Mouse (Mus musculus): Measurements from ENCODE around the gene Efna5.

The Efna5 gene

DNA sequence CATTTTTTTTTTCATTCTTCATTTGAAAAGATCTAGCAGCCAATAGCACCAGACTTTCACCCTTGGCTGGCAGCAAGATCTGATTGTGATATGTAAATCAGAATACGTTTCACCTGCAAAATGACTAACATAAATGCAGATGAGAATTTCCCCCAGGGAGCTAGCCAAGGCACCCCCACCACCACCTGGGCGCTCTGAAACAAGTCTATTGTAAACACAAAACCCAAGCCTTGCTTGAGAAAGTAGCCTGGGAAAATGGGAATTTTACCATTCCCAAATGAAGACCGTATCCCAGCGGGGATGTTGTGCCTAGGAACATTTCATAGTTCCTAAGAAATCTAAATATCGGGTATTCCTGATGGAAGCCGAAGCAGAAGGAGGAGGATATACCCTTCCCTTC lies 92.3 kb downstream of the Efna5 start:
- DNase-seq (ENCODE audit: low spot score in 2 of 2): no peak

DNA sequence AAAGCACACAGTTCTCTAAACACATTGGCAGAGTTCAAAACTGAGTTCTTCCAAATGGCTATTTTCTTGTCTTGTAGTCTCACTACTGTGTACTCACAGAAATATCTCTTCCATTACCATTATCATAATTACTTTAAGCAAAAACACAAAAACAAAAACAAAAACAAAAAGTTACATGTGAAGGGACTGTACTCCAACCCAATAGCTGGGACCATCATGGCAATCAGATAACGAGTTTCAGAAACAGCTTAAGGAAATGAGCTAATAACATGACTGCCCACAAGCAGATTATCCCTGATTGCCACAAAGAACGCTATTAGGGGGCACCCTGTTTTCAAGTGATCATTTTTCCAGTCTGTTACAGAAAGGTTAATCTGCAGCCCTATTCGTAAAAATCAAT lies 93.3 kb downstream of the Efna5 start:
- DNase-seq (ENCODE audit: low spot score in 2 of 2): no peak

DNA sequence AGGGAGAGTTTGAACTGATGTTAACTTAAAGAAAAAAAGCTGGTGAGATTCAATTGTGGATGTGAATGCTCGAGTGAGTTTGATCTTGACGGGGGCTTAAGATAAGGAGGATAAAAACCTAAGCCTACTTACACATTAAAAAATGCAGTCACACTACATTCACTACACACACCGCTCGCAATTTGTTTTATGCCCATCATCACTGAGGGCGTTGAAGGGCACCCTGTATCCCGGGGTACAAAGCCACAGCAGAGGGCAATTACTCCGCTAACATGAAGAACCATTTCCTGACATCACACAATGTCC lies 94.6 kb downstream of the Efna5 start:
- DNase-seq (ENCODE audit: low spot score in 2 of 2): no peak

DNA sequence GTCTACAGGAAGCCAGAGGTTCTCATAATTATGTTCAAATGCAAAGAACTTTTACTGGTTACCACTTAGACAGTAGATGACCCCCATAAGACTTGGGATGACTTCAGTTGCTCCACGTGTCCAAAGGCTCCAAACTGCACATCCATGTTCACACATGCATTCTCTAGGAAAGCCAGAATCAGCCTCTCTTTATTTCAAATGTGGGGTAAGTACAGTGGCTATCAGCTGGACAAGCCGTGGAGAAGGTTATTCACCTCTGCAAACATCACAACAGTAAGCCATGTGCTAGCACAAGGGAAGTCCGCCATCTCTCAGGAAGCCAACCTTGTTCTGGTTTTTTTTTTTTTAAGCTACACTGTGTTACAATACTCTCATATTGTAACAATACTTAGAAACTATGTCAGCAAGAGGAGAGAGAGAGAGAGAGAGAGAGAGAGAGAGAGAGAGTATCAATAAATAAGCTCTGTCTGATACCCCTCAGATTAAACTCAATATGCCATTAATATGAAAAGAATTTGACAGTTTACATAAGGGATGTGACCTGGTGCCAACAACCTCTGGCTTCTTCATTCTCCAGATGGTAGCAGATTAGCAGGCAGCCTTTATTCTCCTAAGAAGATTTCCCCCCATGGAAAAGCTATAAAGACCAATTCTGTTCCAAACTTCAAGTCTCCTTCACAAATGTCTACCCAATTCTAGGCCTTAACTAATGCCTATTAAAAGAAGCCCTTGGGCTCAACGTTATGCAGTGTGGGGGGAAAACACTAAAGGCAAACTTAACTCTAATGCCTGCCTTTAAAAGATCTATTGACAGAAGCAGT lies 95.1 kb downstream of the Efna5 start:
- no peak for DNase-seq (ENCODE audit: low spot score in 2 of 2)

DNA sequence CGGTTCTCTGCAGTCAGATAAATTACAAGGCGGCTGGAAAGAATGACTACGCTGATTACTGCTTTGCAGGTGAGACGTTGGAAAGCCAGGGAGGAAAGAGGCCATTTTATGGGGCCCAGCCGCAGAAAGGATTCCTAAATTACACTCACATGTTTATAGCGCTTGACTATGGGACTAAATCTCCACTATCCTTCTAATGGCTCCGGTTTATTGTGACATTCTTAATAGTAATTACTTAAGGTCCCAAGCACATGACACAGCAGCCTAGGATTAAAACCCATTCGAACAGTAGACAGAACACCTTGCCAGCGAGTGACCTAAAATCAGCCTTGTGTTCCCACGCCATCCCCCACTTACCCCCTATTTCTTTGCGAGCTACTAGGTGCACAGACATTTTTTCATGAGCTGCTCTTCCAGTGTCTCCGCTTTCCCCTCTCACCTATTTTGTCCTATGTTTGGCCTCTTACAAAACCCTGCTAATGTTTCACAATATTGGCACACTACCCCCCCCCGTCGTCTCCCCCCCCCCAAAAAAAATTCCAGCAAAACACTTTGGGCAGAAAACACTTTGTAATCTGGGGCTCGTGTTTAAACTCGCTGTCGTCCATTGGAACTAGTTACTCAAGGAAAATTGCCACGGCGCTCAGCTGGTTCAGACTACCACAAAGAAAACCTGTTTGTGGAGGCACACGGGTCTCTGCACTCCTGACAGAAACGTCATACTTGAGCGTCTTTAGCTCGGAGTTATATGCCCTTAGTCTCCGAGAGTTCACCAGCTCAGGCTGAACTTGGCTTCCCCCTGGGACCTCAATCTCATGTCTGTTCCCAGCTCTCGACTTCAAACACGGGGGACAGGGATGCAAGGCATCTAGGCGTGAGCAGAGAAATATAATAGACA lies 96.6 kb downstream of the Efna5 start:
- no peak for DNase-seq (ENCODE audit: low spot score in 2 of 2)

DNA sequence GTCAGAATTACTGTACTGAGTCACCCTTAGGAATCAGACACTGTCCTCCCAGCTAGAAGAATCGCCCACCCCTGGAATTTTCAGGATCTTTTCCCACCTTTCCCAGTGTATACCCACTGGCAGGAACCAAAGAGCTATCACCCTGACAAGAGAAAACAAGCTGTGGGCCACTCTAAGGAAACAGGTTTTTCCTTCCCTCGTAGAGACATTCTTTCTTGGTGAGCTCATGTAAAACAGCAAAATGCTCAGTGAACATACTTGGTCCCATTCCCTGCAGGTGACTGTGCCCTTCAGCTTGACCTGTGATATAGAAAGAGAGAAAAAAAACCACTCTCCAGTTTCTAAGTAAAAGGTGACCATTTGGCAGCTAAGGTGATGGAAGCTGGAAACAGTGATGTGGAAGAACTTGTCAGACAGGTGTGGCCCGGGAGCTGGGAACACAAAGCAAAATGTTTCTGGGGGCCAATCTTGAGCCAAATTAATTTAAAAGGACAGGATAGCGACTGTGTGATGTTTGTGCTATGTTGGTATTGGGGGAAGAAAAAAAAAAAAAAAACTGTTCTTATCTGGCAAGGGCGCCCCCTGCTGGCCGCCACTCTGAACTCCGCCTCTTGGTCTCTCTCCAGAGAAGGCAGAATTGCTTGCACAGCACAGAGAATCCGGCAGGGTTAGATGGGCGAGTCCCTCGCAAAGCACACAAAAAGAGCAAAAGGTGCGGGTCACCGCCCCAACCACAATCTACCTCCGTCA lies 97.4 kb downstream of the Efna5 start:
- peak; percentile 53 to 54 for DNase-seq (ENCODE audit: low spot score in 2 of 2)

DNA sequence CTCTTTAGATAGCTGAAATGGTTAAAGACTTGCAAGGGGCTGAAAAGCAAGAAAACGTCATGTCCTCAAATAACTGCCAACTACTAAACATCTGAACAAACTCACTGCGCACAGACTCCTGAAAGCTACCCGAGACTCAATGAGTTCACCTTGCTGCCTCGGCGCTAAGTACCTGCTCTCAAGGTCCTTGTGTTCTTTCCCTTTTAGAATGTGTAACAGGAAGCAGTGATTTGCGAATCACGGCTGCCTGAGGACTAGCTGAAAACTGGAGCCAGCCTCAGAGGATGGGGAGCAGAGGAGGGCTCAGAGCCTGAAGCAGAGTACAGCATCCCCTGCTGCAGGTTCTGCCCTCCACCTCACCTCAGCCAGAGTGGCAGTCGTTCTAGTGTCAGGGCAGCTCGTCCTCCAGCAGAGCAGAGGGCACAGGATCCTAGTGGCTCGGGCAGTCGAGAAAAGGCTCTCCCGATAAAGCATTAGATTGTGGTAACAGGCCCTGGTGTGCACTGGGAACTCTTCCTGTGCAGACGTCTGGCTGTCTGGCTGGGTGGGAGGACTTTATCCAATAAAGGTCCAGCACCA lies 98.2 kb downstream of the Efna5 start:
- no peak for DNase-seq (ENCODE audit: low spot score in 2 of 2)

DNA sequence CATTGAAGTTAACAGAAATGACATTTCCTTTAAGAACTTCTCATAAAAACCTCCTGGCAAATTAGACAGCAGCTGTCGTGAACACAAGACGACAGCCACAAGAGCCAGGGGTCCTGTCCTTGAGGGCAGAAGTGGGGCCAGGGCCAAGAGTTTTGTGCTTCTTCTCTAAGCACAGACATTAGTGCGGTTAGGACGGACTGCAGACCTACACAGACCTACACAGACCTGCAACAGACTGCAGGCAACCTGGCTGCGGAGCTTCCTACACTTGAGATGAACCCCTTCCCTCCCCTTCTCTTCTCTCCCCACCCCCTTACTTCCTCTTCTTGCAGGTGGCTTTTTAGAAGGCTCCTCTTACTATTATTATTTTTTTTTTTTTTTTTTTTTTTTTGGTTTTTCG lies 100.0 kb downstream of the Efna5 start:
- DNase-seq (ENCODE audit: low spot score in 2 of 2): peak; percentile 50 to 57

DNA sequence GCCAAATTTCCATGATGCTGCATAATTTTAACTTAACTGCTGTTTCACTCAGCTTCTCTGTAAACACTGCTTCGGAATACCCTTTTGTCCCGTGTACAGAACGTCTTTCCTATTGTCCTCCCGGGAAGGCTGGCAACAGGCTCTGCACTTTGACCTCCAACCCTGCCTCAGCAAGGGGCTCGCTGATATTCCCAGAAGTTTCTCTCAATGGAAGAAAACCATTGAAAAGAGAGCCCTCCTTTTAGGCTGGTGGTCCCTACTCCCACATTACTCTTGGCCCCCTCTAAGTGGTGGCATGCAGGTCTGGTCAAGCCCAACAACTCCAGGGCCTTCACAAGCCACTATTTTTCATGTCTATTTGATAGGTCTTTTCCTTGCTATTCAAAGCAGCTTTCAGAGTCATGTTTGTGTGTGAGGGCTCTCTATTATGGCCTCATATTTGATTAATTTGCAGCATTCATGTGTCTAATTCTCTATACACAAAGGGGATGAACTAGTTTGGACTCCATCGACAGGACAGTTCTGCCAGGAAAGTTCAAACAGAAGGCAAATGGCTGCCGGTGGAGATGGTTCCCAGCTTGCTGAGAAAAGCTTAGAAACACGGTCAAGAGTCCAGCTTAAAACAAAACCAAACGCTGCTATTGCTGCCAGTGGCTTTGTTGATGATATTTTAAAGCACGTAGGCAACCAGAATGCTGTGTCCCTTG lies 103.1 kb downstream of the Efna5 start:
- DNase-seq (ENCODE audit: low spot score in 2 of 2): no peak

DNA sequence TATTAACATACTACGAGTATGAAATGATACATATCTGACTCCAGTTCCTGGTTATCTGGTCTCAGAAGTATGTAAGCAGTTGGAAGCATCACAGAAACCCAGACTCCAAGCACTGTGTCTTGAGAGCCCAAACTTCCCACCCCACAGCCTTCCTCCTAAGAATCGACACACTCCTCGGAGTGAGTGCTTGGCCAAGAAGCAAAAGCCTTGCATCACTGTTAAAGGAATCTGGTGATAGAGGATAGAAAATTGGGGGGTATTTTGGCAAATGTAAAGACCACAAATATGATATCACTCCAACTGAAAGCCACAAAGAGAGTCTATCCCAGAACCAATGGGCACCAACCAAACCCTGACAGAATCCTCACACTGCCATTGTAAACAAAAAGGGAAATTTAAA lies 104.4 kb downstream of the Efna5 start:
- DNase-seq (ENCODE audit: low spot score in 2 of 2): no peak

DNA sequence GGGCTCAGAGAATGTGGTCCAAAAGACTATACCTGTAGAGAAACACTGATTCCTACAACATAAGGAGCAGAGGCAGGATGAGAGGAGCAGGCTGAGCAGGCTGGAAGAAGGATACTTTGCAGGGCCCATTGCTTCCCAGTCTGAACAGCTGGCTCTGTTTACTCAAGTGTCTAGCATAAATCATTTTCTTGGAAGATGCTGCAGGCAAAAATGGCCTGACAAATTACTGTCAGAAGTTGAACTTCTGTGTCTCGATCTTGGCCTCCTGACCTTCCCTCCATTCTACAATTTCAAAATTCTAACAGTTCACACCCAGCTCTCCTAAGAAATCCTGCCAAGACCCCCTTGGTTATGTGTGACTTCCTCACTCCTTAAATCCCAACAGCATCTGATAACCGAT lies 105.1 kb downstream of the Efna5 start:
- no peak for DNase-seq (ENCODE audit: low spot score in 2 of 2)

DNA sequence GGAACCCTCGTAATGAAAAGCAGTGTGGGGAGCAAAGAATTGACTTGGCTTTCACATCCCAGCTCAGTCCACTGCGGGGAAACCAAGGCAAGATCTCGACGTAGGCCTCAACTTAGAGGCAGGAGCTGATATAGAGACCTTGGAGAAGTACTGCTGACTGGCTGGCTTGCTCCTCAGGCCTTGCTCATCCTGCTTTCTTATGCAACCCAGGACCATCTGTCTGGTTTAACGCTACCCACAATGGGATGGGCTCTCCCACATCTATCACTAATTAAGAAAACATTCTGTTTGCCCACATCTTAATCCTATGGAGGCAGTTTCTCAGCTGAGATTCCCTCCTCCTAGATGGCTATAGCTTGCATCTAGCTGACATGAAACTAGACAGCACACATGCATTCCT lies 105.7 kb downstream of the Efna5 start:
- no peak for DNase-seq (ENCODE audit: low spot score in 2 of 2)

DNA sequence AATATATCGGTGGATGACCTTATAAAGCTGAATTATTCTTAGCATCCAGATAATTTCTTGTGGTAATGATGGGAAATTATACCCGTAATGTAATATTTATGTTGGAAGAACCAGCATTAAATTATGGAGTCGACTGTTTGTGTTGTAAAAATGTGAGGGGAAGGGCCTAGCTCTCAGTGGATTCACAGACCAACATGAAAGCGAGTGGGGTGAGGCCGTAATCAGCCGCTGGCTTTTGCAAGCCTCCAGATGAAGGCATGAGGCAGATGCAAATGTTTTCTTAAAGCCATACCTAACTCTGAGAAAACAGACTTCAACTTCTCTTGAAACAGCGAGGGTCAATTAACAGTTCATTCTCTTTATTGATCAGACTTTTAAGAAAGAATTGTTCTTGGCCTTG lies 106.4 kb downstream of the Efna5 start:
- DNase-seq (ENCODE audit: low spot score in 2 of 2): no peak

DNA sequence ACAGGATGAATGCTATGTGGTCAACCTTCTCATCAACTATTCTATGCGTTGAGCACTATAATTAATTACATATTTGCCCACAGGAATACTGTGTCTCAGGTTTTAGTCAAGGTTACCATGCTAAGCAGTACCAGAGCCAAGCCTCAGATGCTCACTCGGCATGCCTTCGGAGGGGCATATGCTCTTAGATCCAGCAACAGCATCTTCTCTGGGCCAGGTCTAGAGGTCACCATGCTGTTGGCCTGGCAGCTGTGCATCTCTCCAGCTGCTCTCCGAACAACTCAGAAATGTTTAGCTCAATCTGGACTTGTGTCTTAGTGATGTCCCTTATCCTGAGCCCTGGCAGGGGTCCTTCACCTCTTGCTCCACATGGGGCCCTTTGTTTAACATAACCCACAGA lies 114.4 kb downstream of the Efna5 start:
- DNase-seq (ENCODE audit: low spot score in 2 of 2): no peak

DNA sequence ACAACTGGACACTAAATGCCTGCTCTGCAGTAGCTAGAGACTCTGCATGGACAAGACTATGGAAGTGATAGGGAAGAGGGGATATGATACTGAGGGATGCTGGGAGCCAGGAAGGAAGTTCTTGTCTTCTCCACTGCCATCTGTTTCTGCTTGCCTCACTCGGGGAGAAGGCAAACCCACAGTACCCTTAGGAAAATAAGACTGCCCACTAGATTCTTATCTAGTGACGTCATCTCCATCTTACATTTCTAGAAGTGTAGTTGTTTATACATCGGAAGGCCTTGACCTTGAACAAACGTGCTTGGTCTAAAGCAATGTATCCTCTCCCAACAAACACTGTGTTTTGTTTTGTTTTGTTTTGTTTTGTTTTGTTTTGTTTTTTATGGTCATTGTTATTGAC lies 116.0 kb downstream of the Efna5 start:
- DNase-seq (ENCODE audit: low spot score in 2 of 2): no peak

DNA sequence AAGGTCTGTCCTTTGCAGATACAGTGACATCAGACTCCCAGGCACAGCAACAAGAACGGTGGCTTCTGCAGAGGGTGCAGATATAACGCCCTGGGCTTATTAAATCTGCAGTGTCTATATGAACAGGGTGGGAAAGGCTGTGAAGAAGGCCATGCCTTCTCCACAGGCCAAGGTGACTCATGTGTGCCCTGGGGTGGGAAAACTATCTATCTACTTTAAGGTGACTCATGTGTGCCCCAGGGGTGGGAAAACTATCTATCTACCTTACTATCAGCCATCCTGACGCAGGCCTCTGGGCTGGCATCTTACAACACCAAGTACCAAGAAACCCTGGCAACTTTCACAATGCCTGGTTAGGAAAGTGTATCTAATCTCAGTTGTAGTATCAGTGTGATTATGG lies 124.2 kb downstream of the Efna5 start:
- DNase-seq (ENCODE audit: low spot score in 2 of 2): no peak

DNA sequence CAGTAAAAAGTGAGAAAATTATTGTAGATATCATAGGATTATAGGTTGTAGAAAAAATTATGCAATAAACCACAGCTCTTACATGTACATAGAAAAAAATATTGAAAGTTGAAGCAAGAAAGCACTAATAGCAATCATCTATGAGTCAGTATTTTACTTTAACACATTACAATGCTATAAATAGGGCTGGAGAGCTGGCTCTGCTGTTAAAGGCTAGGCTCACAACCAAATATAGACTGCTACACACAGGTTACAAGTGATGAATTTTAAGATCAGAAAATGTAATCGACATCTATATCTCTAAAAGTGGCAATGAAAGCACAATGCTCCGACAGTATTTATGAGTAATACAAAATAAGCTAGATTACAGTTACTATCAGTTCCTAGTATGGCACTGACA lies 125.5 kb downstream of the Efna5 start:
- no peak for DNase-seq (ENCODE audit: low spot score in 2 of 2)

DNA sequence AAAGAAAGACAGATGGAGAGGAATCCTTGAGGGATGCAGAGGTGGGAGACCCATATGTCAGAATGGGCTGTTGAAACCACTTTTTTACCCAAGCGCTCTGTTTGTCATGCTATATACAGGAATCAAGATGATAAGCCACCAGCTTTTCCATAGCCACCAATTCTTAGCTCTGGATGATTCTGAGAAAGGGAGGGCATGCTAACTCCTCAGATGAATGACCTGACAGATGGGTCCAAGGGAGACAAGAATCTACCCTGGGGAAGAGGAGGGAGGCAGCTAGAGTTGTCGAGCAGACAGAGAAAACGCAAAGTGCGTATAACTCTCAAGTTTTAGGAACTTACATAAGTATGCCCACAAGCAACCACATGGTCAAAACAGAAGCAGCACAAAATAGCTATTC lies 126.5 kb downstream of the Efna5 start:
- no peak for DNase-seq (ENCODE audit: low spot score in 2 of 2)

DNA sequence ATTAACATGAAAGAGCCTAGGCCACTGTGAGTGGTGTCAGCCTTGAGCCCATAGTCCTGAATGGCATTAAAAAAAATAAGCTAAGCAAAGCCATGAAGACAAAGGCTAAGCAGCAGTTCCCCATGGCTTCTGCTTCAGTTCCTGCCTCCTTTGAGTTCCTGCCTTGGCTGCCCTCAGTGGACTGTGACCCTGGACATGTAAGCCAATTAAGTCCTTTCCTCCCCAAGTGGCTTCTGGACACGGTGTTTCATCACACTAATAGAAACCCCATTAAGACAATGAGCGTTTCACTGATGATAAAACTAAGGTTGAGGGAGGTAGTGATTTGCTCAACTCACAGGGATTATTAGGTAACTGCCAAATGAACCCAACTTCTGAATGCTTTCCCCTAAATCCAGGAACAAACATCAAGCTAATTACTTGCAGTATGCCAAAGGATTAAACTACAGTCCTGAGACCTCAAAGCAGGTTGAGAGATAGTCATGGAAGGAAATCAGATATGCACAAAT lies 128.7 kb downstream of the Efna5 start:
- no peak for DNase-seq (ENCODE audit: low spot score in 2 of 2)

DNA sequence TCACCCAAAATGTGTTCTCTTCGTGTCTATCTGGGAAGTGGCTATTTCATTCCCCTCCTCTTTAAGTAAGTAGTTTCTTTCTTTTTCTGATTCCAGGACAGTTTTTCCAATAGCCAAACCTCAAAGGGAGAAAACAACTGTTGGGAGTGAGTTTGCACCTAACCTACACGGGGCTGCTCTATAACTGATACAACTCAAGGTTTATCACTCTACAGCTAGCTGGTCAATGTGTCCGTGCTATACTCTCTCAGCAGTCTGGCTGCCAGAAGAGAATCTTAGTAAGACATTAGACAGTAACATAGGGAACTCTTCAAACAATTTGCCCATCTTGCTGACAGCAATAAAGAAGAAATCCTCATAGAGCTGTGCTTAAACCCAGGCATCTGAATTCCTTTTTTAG lies 130.5 kb downstream of the Efna5 start:
- no peak for DNase-seq (ENCODE audit: low spot score in 2 of 2)

Measured in spleen, postnatal 36 days (tissue).